Mouse (Mus musculus): ENCODE data around the gene Olfr1133. TPM values are rescaled to one million over a fixed set of nuclear protein-coding genes. Genes with fewer than 3 reads are reported as not detected.
"Not testable (repeated sequence)": the region's sequence is repeated elsewhere in the genome, so short reads cannot be mapped to it uniquely, and the experiment has no call there.

Gene Olfr1133
- total RNA-seq (2021), result not detected
- long read RNA-seq, experiment 1, result 0 reads
- long read RNA-seq, experiment 2, result 0 reads

DNA sequence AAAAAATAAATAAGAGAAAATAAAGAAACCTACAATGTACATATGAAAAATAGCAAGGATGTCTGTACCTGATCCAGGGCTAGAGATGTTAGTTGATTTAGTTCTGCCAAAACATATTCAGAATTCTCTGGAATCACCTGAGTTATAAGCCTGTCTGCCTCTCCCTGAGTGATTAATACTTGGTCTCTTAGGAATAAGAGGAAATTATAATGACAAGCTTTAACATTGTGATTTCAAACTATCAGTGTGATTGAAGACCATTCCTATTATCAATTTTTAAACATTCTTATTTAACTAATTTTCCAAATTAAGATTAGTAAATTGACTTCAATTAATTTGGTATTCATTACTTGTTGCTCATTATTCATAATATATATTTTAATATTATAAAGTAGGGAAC is at the start of gene Olfr1133:
TSS of gene Olfr1133 (minus strand) at position 101 of the 400 bp plus-strand sequence.
- no peak for DNase-seq (ENCODE audit: low spot score in 2 of 2)

DNA sequence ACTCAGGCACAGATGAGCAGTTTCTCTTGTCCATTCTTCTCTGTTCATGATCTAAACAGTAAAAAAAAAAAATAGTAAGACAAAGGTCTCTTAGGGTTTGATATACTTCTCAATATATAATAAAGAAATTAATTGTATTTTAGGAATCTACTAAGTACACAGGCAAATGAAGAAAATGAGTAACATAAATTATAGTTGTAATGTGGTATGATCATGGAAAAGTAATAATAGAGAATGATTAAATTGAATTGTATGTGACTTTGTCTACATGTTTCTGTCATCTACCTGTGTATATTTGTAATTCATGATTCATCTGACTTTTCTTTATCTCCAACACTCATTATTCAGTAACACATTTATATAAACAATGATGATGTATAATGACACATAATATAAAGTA is 46.7 kb upstream of the Olfr1133 start, which contains the start of gene Olfr1136:
TSS of gene Olfr1136 (minus strand) at position 101 of the 400 bp plus-strand sequence.
- DNase-seq (ENCODE audit: low spot score in 2 of 2), result no peak

DNA sequence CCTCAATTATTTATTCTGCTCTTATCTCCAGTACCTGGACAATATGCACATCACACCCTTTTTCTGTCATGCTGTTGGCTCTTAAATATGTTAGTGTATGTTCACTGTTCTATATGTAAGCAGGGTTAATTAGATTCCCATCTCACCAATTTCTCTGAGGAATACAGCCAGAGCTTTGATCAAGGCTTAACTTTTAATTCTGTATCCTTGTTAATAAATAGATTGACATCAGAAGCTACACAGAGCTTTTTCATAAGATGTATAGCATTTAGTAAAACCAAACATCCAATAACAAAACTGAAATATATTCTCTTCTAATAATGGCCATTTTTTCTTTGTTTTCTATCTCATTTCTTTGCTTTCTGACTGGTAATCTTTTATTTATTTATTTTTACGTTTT is 26.4 kb upstream of the Olfr1133 start, which contains the start of gene Olfr1135:
TSS of gene Olfr1135 (minus strand) at position 101 of the 400 bp plus-strand sequence.
- no peak for DNase-seq (ENCODE audit: low spot score in 2 of 2)

DNA sequence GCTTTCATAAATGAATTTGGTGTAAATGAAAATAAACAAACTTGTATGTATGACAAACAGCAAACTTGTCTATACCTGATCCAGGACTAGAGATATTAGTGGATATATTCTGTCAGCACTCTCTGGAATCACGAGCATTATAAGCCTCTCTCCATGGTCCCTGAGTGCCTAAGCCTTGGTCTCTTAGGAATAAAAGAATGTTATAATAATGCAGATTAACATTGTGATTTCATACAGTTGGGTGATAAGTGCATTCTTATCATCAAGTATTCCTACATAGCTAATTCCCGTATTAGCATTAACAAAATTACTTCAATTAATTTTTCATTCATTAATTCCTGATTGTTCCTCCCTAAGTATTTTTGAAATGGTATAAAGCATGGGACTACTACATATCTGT is 11.2 kb upstream of the Olfr1133 start, which contains the start of gene Olfr1134:
TSS of gene Olfr1134 (minus strand) at position 101 of the 400 bp plus-strand sequence.
- no peak for DNase-seq (ENCODE audit: low spot score in 2 of 2)

DNA sequence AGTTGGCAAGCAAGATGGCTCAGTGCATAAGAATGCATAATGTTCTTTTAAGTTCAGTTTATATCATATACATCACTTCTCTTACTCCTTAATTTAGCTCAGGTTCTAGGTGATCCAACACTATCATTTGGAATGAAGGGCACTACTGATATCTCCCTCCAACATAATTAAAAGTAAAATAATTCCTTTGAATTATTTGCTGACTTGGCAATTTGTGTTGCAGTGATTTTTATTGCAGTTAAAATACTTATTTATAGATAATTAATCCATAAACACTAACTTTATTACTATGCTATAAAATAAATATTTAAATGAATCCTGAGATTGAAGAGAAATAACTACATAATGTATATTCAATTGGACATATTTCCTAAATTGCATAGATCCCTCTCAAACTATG is 4.7 kb downstream of the Olfr1133 start:
- DNase-seq (ENCODE audit: low spot score in 2 of 2), result no peak

DNA sequence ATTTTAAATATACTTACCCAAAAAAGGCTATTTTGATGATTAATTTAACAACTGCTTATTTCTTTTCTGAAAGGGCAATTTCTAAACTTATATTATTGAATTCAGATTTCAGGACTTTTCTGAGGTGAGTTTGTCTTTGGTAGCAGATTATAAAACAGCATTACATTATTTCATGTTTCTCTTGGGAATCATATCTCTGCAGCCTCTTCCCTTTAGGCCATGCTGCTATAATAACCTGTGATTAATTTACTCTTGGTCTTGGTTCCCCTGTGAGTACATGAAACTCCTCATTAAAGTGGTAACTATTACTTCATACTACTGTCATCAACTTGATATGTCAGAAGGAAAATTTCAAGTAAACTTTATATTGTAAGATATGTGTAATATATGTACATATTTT is 9.7 kb downstream of the Olfr1133 start, which contains the start of gene Olfr1132:
TSS of gene Olfr1132 (minus strand) at position 101 of the 400 bp plus-strand sequence.
- DNase-seq (ENCODE audit: low spot score in 2 of 2), result no peak

DNA sequence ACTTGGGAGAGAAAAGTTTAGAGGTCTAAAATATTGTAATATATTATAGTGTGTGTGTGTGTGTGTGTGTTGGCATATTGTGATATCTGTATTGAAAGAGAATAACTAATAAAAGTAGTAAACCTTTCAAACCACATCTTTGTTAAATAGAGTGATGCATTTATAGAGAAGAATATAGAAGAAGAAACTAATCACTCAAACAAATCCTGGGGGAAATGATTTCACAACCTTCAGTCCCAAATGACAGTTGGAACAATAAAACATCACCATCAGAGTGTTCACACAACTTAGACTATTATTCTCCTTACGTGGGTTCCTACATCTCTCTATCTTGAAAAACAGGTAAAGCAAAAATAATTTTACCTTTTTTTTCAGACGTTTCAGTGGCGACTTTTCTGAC is 20.4 kb downstream of the Olfr1133 start, which contains the start of gene Olfr1131:
TSS of gene Olfr1131 (plus strand) at position 301 of the 400 bp plus-strand sequence.
- DNase-seq (ENCODE audit: low spot score in 2 of 2), result no peak

DNA sequence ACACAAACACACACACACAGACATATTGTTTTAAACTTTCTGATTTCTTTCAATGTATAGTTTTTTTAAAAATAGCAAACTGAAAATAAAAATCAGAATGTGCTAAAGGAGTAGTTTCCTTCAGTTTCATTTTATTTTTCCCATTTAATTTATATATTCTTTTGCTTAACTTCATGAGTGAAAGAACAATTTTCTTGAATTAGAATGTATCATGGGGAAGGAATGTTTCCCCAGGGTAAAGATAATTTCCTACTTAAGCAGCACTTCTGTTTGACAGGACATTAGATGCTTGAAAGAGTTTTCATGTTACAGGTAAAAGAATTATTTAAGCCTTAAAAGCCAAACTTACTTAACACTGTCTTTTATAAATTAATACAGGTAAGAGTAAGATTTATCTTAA is 41.3 kb downstream of the Olfr1133 start, which contains the start of gene Olfr1130:
TSS of gene Olfr1130 (plus strand) at position 301 of the 400 bp plus-strand sequence.
- not testable (repeated sequence) for DNase-seq (ENCODE audit: low spot score in 2 of 2)

Other genes starting within 250 kb of the Olfr1133 start
- gene Olfr1123, start 230.7 kb downstream of the Olfr1133 start, total RNA-seq (2021), result not detected
- gene Olfr1124, start 217.1 kb downstream of the Olfr1133 start, total RNA-seq (2021), result not detected
- gene Olfr1126, start 193.4 kb downstream of the Olfr1133 start, total RNA-seq (2021), result not detected
- gene Pramel7, start 150.3 kb downstream of the Olfr1133 start, total RNA-seq (2021), result not detected
- not detected for gene Pramel6, start 140.8 kb downstream of the Olfr1133 start, total RNA-seq (2021)
- gene Olfr153, start 115.6 kb downstream of the Olfr1133 start, total RNA-seq (2021), result not detected
- gene Olfr1128, start 101.8 kb downstream of the Olfr1133 start, total RNA-seq (2021), result not detected
- not detected for gene Olfr1129, start 73.5 kb downstream of the Olfr1133 start, total RNA-seq (2021)
- not detected for gene Olfr1130, start 41.2 kb downstream of the Olfr1133 start, total RNA-seq (2021)
- gene Olfr1131, start 20.3 kb downstream of the Olfr1133 start, total RNA-seq (2021), result not detected
- gene Olfr1132, start 9.8 kb downstream of the Olfr1133 start, total RNA-seq (2021), result not detected
- not detected for gene Olfr1134, start 11.1 kb upstream of the Olfr1133 start, total RNA-seq (2021)
- not detected for gene Olfr1135, start 26.3 kb upstream of the Olfr1133 start, total RNA-seq (2021)
- gene Olfr1136, start 46.6 kb upstream of the Olfr1133 start, total RNA-seq (2021), result not detected
- not detected for gene Olfr1137, start 65.8 kb upstream of the Olfr1133 start, total RNA-seq (2021)
- not detected for gene Olfr1138, start 92.6 kb upstream of the Olfr1133 start, total RNA-seq (2021)
- gene Olfr1140, start 96.4 kb upstream of the Olfr1133 start, total RNA-seq (2021), result not detected
- not detected for gene Olfr1141, start 106.6 kb upstream of the Olfr1133 start, total RNA-seq (2021)
- gene Olfr152, start 132.1 kb upstream of the Olfr1133 start, total RNA-seq (2021), result not detected
- gene Olfr1143, start 153.2 kb upstream of the Olfr1133 start, total RNA-seq (2021), result not detected
- gene Olfr1145, start 162.4 kb upstream of the Olfr1133 start, total RNA-seq (2021), result not detected
- gene Olfr1148, start 183.2 kb upstream of the Olfr1133 start, total RNA-seq (2021), result not detected
- not detected for gene Olfr1150-ps1, start 196.6 kb upstream of the Olfr1133 start, total RNA-seq (2021)
- gene Olfr1151, start 208.5 kb upstream of the Olfr1133 start, total RNA-seq (2021), result not detected
- gene Olfr1152, start 219.1 kb upstream of the Olfr1133 start, total RNA-seq (2021), result not detected
- not detected for gene Olfr1153, start 247.6 kb upstream of the Olfr1133 start, total RNA-seq (2021)

Measured in layer of hippocampus, postnatal 14 days (tissue).